Mouse (Mus musculus) gastrocnemius, adult 8-10 months (tissue): ENCODE data around the gene Hist1h2bj. TPM values are rescaled to one million over a fixed set of nuclear protein-coding genes. Genes with fewer than 3 reads are reported as not detected.

Source experiments
- DNase-seq, 2 experiments: peaks; one replicate each; pipeline ENCODE4 v3.0.0; 2022; ENCODE audit warnings: low spot score in 2 of 2
- total RNA-seq, 4 experiments: library from RNA; stranded (reverse); gene quantifications; 2 replicates each; pipeline ENCODE4 v1.2.4; 2022

Gene Hist1h2bj
- 1 to 10 TPM in 2 of 4 experiments, under 1 TPM in 2; 0.75 to 2.9 (median 1.3) TPM for total RNA-seq

- DNase-seq = peak; percentile 74 to 78
These were observed at the start of gene Hist1h2bj, which contains the start of gene Hist1h2ag for GRCm38 (mm10) chr13:22042568-22043502. Hist1h2bj (plus strand) TSS chr13:22043214. Hist1h2ag (minus strand) TSS chr13:22042944.

- no peak for DNase-seq
These were observed 48.9 kb upstream of the Hist1h2bj start for GRCm38 (mm10) chr13:21993957-21994738.

DNA sequence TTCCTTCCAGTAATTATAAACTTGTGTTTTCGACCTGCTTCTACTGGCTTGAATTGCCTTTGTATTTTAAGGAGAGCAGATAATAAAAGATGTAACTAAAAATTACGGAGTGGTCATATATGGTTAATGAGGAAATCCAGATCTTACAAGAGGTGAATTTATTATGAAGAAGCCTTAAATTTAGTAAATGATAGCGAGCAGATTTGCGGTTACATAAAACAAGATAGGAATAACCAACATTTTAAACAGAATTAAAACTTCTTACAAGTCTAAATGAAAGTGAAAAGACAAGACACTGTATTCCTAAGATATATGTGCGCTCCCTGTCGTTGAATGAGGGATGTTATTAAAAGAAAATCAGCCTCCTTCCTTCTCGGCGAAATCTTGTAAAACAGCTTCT, 48.1 kb upstream of the Hist1h2bj start:
- no peak for DNase-seq

DNA sequence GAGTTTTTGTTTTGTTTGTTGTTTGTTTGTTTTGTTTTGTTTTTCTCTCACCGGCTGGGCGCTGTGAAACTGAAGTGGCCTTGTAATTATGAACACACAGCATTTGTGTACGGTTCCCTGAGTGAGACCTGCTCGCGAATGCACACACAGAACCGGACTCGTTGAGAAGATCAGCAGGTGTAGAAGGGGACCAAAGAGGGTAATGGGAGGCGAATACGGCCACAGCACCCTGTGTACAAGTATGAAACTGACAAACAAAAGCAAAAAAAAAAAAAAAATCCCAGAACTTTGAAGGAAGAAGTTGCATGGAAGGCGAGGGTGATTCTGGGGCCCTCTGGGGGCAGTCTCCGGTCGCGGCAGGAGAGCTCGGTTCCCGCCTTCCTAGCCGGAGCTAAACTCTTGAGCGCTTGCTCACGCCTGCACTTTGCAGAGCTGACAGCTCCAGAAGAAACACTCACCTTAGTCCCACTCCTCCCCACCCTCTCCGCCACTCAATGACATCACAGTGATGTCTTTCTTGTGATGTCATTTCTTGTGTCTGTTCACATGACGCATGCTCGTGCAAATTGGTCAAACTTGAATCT, 47.6 kb upstream of the Hist1h2bj start:
- no peak for DNase-seq

- DNase-seq = no peak
These were observed 46.7 kb upstream of the Hist1h2bj start for GRCm38 (mm10) chr13:21996101-21996839.

DNA sequence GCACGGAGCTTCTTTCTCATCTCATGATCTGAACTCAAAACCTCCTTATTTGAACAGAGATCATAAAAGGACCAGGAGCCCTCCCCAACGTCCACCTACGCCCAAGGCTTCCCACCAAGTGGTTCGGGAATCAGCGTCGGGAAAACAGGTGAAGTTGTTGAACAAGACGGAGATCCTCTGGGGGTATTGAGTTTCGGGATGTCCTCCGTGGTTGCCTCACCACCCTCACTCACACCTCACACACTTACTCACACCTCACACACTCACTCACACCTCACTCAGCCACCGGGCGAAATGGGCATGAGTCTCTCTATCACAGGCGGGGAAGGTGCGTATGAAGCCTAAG, 46.2 kb upstream of the Hist1h2bj start:
- no peak for DNase-seq

- no peak for DNase-seq
These were observed 45.7 kb upstream of the Hist1h2bj start for GRCm38 (mm10) chr13:21997201-21997820.

DNA sequence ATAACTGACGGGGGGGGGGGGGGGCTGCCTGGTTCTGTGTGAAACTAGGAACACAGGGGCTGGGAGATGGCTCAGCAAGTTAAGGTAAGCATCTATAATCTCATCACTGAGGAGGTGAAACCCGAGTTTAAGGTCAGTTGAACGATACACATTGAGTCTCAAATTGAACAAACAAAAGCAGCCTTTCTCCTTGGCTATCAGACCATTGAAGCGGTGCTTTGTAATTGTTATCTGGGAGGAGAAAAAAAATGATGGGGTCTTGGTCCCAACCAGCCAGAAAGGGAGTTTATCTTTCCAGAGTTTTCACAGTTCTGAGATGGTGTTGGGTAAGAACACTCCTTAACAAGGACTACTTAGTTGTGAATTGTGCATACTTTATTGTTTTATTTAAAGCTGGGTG, 45.2 kb upstream of the Hist1h2bj start:
- DNase-seq = no peak

- DNase-seq = no peak
These were observed 44.6 kb upstream of the Hist1h2bj start for GRCm38 (mm10) chr13:21998412-21998811.

GRCm38 (mm10) chr13:21999147-21999546, 43.9 kb upstream of the Hist1h2bj start:
- no peak for DNase-seq

DNA sequence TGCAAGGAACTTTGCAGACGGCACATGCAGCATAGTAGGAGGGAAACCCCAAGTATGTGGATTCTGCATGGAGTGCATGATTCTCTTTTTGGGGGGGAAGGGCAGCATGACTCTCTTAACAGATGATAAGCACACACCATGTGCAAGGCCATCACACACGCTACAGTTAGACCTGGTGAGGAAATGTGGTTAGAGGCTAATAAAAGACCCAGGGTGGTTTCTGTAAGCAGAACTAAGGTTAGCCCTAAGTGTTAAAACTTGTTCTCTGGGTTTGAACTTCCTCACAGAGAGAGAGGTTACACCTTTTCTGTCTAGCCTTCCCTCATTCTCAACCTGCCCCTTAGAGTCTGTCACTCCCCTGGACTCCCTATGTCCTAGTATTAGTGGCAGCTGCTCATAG, 41.7 kb upstream of the Hist1h2bj start:
- no peak for DNase-seq

DNA sequence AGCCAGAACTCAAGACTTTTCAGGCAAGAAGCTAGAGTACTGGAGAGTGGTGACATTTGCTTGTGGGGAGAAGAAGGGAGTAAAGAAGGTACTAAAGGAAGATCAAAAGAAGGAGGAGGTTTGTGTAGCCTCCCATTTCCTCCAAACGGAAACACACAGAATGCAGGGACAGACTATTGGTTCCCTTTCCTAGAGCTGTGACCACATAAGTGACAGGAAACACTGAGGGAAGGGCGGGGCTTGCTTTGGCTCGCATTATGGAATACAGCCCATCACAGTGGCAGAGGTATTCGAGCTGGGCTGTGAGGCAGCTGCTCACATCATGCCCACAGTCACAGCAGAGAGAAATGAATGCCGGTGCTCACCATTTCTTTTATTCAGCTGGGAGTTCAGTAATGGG, 41.2 kb upstream of the Hist1h2bj start:
- no peak for DNase-seq

GRCm38 (mm10) chr13:22005605-22006333, 37.2 kb upstream of the Hist1h2bj start:
- DNase-seq = no peak

GRCm38 (mm10) chr13:22006334-22007120, 36.5 kb upstream of the Hist1h2bj start:
- no peak for DNase-seq

- no peak for DNase-seq
These were observed 35.9 kb upstream of the Hist1h2bj start for GRCm38 (mm10) chr13:22007121-22007510.

DNA sequence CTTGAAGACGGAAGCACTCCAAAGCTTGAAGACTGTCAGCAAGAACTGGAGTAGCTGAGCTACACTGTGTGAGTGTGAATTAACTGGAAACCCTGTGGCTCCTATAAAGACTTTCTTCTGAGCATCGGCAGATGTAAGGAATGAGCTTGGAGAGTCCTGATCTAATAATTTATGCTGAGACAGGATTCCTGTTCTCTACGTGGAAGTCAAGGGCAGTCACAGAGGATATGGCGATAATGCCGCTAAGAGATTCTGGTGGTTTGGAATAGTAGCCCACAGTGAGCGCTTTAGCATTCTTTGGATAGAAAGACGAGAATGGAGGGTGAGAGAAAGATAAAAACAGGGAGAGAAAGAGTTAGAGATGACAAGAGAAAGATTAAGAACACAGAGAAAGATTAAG, 35.1 kb upstream of the Hist1h2bj start:
- DNase-seq = no peak

DNA sequence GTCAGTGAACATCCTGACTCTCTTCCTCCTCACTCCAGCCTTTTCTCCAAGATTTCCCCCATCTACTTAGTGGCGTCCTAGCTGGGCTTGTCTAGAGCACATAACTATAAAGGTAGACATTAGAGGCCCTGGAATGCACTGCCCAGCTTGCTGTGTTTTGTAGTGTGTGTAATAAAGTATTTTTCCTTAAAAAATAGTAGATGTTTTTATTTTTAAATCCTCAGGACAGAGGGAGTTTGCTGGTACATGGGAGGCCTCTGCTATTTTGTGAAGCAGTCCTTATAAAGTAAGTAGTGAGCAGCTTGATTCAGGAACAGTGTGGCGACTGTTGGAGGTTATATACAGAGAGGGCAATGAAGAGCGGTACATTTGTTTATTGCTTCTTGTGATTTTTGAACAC, 34.3 kb upstream of the Hist1h2bj start:
- DNase-seq = no peak

DNA sequence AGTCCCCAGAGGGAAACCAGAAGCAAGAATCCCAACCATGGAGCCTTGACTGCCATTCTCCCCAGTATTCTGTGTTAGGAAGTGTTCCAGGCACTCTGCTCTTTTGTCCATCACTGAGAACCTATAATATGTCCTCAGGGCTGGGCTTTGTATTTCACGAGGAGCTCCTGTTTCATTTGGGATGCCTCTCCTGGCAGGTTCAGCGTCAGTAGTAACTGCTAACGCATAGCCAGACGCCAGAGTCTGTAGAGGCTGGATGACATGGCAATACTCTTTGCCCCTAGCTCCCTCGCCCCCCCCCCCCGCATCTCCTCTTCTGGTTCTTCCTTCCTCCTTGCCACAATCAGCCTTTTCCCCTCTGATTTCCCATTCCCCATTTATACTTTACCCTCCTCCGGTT, 33.4 kb upstream of the Hist1h2bj start, which contains the start of gene Prss16:
Gene Prss16, minus strand, starts transcription at position 101 of the 400 bp plus-strand sequence.
- DNase-seq = no peak

DNA sequence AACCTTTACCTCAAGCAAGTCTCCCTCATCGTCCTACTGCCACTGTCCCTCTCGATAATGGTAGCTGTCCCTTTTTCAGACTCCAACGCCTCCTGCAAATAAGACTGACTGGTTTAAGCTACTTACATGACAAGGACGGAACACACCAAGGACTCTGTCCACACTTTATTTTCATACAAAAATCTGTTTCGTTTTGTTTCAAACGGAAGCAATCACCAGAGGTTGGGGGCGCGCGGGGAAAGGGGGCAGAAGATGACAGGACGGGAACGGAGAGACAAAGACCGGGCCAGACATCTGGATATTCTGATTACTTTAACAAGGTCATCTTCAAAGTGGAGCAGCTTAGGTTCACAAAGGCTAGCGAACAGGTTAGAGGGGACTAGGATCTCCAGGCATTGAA, 29.3 kb upstream of the Hist1h2bj start:
- DNase-seq = no peak
